Mouse (Mus musculus): ENCODE results near the gene Crybg2. TPM values are rescaled to one million over a fixed set of nuclear protein-coding genes. Genes with fewer than 3 reads are reported as not detected.

The Crybg2 gene
- polyA plus RNA-seq, 1 experiment from 2014 or later: 4.6 TPM

Other genes starting within 250 kb of the Crybg2 start
- gene Rps6ka1, start 173.0 kb upstream of the Crybg2 start, polyA plus RNA-seq (2015; fragmentation: Nextera tagmentation; extraction: Ambion mirVana): 25.0 and 25.6 TPM in 2 replicates
- 1,020 and 1,026 TPM in 2 replicates for gene Hmgn2, start 92.2 kb upstream of the Crybg2 start, polyA plus RNA-seq (2015; fragmentation: Nextera tagmentation; extraction: Ambion mirVana)
- gene Dhdds, start 59.9 kb upstream of the Crybg2 start, polyA plus RNA-seq (2015; fragmentation: Nextera tagmentation; extraction: Ambion mirVana): 44.0 and 46.0 TPM in 2 replicates
- gene Lin28a, start 42.0 kb upstream of the Crybg2 start, polyA plus RNA-seq (2015; fragmentation: Nextera tagmentation; extraction: Ambion mirVana): 0.16 and 0.22 TPM in 2 replicates
- gene Zfp683, start 7.0 kb upstream of the Crybg2 start, polyA plus RNA-seq (2015; fragmentation: Nextera tagmentation; extraction: Ambion mirVana): not detected in 2 replicates
- 2.3 and 9.0 TPM in 2 replicates for gene Cd52, start 34.3 kb downstream of the Crybg2 start, polyA plus RNA-seq (2015; fragmentation: Nextera tagmentation; extraction: Ambion mirVana)
- 17.1 and 21.3 TPM in 2 replicates for gene Ubxn11, start 41.8 kb downstream of the Crybg2 start, polyA plus RNA-seq (2015; fragmentation: Nextera tagmentation; extraction: Ambion mirVana)
- 425 and 442 TPM in 2 replicates for gene Sh3bgrl3, start 68.0 kb downstream of the Crybg2 start, polyA plus RNA-seq (2015; fragmentation: Nextera tagmentation; extraction: Ambion mirVana)
- gene Cep85, start 126.3 kb downstream of the Crybg2 start, polyA plus RNA-seq (2015; fragmentation: Nextera tagmentation; extraction: Ambion mirVana): 18.8 and 22.1 TPM in 2 replicates
- gene Gm7534, start 142.2 kb downstream of the Crybg2 start, polyA plus RNA-seq (2015; fragmentation: Nextera tagmentation; extraction: Ambion mirVana): not detected in 2 replicates
- gene Catsper4, start 166.6 kb downstream of the Crybg2 start, polyA plus RNA-seq (2015; fragmentation: Nextera tagmentation; extraction: Ambion mirVana): 0.13 and 0.34 TPM in 2 replicates
- gene Cnksr1, start 177.6 kb downstream of the Crybg2 start, polyA plus RNA-seq (2015; fragmentation: Nextera tagmentation; extraction: Ambion mirVana): 0.10 and 0.30 TPM in 2 replicates
- 0.48 and 0.64 TPM in 2 replicates for gene E130218I03Rik, start 182.8 kb downstream of the Crybg2 start, polyA plus RNA-seq (2015; fragmentation: Nextera tagmentation; extraction: Ambion mirVana)
- gene Zfp593, start 184.8 kb downstream of the Crybg2 start, polyA plus RNA-seq (2015; fragmentation: Nextera tagmentation; extraction: Ambion mirVana): 13.3 and 13.8 TPM in 2 replicates
- 0.52 and 0.83 TPM in 2 replicates for gene Gm30191, start 186.1 kb downstream of the Crybg2 start, polyA plus RNA-seq (2015; fragmentation: Nextera tagmentation; extraction: Ambion mirVana)
- gene Grrp1, start 193.3 kb downstream of the Crybg2 start, polyA plus RNA-seq (2015; fragmentation: Nextera tagmentation; extraction: Ambion mirVana): 16.8 and 18.9 TPM in 2 replicates
- 35.7 and 36.6 TPM in 2 replicates for gene Pdik1l, start 227.1 kb downstream of the Crybg2 start, polyA plus RNA-seq (2015; fragmentation: Nextera tagmentation; extraction: Ambion mirVana)